Mouse (Mus musculus) midbrain, embryonic 11.5 days (tissue): ENCODE data around the gene Limk2. TPM values are rescaled to one million over a fixed set of nuclear protein-coding genes. Genes with fewer than 3 reads are reported as not detected.
A peak's percentile ranks its signal among the peaks of the same experiment; 100 is the strongest.

ENCODE experiments used
- ATAC-seq: fragments of 200-750 bp; cut with Nextera tagmentation; 2 replicates; pipeline ENCODE4 v1.8.0; 2017; ENCODE audit warnings: moderate TSS enrichment, moderate library complexity; ENCODE audit not compliant: low FRiP score
- DNase-seq: peaks from one replicate; pipeline ENCODE4 v3.0.0; 2015; ENCODE audit warnings: low spot score; ENCODE audit errors: missing footprints
- H3K27ac ChIP-seq: fragments of 300-500 bp; sonication (generic); 2 replicates; pipeline ENCODE4 v1.5.1; 2014; ENCODE audit warnings: low read depth, low read length
- H3K27me3 ChIP-seq: fragments of 300-500 bp; sonication (generic); 2 replicates; pipeline ENCODE4 v1.6.1; 2014; ENCODE audit warnings: mild to moderate bottlenecking, low read length, moderate library complexity, mixed read lengths; ENCODE audit not compliant: control insufficient read depth, insufficient read depth
- H3K36me3 ChIP-seq: fragments of 300-500 bp; sonication (generic); 2 replicates; pipeline ENCODE4 v1.6.1; 2014; ENCODE audit warnings: mild to moderate bottlenecking, low read length, moderate library complexity, mixed read lengths; ENCODE audit not compliant: control insufficient read depth, insufficient read depth
- H3K4me1 ChIP-seq: fragments of 300-500 bp; sonication (generic); 2 replicates; pipeline ENCODE4 v1.6.1; 2014; ENCODE audit warnings: low read length; ENCODE audit not compliant: control insufficient read depth, insufficient read depth
- H3K4me2 ChIP-seq: fragments of 300-500 bp; sonication (generic); 2 replicates; pipeline ENCODE4 v1.6.1; 2014; ENCODE audit warnings: mild to moderate bottlenecking, moderate library complexity
- H3K4me3 ChIP-seq: fragments of 300-500 bp; sonication (generic); 2 replicates; pipeline ENCODE4 v1.5.1; 2014; ENCODE audit warnings: low read depth, low read length
- H3K9ac ChIP-seq: fragments of 300-500 bp; sonication (generic); 2 replicates; pipeline ENCODE4 v1.6.1; 2014; ENCODE audit warnings: low read length
- H3K9me3 ChIP-seq: fragments of 300-500 bp; sonication (generic); 2 replicates; pipeline ENCODE4 v1.6.1; 2016; ENCODE audit warnings: low read length; ENCODE audit not compliant: control insufficient read depth
- WGBS: fragments of 180-500 bp; shearing (Covaris S2); extraction: QIAGEN DNeasy Blood & Tissue Kit; methylation state at CpG from one replicate; pipeline ENCODE4 v1.1.7; 2014; 5-methylcytosine and 5-hydroxymethylcytosine counted together
- polyA plus RNA-seq: library from polyadenylated mRNA; unstranded; fragments of >200 nt; fragmentation: Nextera tagmentation; extraction: Ambion mirVana; gene quantifications from 2 replicates; pipeline ENCODE4 v1.2.1, GENCODE M21; 2014

Limk2 gene
- polyA plus RNA-seq, 1 experiment from 2014 or later, result 63.4 TPM

GRCm38 (mm10) chr11:3422242-3422641, 13.3 kb upstream of the Limk2 start:
- WGBS, result 85% methylated on average over 4 of the region's 4 CpGs
- Histone ChIP-seq H3K4me3 (no peak overlapping the region), H3K36me3 (peaks cover 5% of the 10 kb centered on the region; the same call in 1 of the 2 replicates), H3K27me3 (no peaks in the 10 kb centered on the region), H3K27ac (no peak overlapping the region), H3K9ac (no peak overlapping the region), H3K9me3 (no peaks in the 10 kb centered on the region; the same call in 1 of the 2 replicates), H3K4me1 (no peaks in the 10 kb centered on the region), H3K4me2 (no peak overlapping the region)
- no peak for DNase-seq
- ATAC-seq, result no peak

- Histone ChIP-seq H3K4me2 (no peak overlapping the region), H3K27ac (no peak overlapping the region), H3K9ac (no peak overlapping the region), H3K9me3 (no peaks in the 10 kb centered on the region; the same call in 1 of the 2 replicates), H3K36me3 (peaks cover 4% of the 10 kb centered on the region; the same call in 1 of the 2 replicates), H3K27me3 (no peaks in the 10 kb centered on the region), H3K4me1 (no peaks in the 10 kb centered on the region), H3K4me3 (no peak overlapping the region)
- DNase-seq (no peak), ATAC-seq (no peak)
- WGBS, result 86% methylated on average over 4 of the region's 4 CpGs
Observed at GRCm38 (mm10) chr11:3418741-3419140, 9.8 kb upstream of the Limk2 start.

GRCm38 (mm10) chr11:3417795-3418194, 8.8 kb upstream of the Limk2 start:
- H3K27ac ChIP-seq, result no peak overlapping the region
- peaks cover 4% of the 10 kb centered on the region; the same call in 1 of the 2 replicates for H3K36me3 ChIP-seq
- H3K4me2 ChIP-seq, result no peak overlapping the region
- no peak overlapping the region for H3K9ac ChIP-seq
- no peak overlapping the region for H3K4me3 ChIP-seq
- WGBS, result 82% methylated on average over 6 of the region's 6 CpGs
- no peaks in the 10 kb centered on the region for H3K9me3 ChIP-seq
- no peaks in the 10 kb centered on the region for H3K4me1 ChIP-seq
- ATAC-seq (no peak), DNase-seq (no peak)
- no peaks in the 10 kb centered on the region for H3K27me3 ChIP-seq

- DNase-seq (no peak), ATAC-seq (no peak)
- H3K4me1 ChIP-seq, result no peaks in the 10 kb centered on the region
- peaks cover 4% of the 10 kb centered on the region; the same call in 1 of the 2 replicates for H3K36me3 ChIP-seq
- no peaks in the 10 kb centered on the region for H3K9me3 ChIP-seq
- no peak overlapping the region for H3K27ac ChIP-seq
- no peaks in the 10 kb centered on the region for H3K27me3 ChIP-seq
- no peak overlapping the region for H3K4me3 ChIP-seq
- 94% methylated on average over 3 of the region's 3 CpGs for WGBS
- no peak overlapping the region for H3K4me2 ChIP-seq
- no peak overlapping the region for H3K9ac ChIP-seq
Observed at GRCm38 (mm10) chr11:3416399-3416798, 7.4 kb upstream of the Limk2 start.

GRCm38 (mm10) chr11:3412111-3412510, 3.1 kb upstream of the Limk2 start:
- ATAC-seq (no peak), DNase-seq (no peak)
- no peak overlapping the region for H3K4me3 ChIP-seq
- 85% methylated on average over 3 of the region's 3 CpGs for WGBS
- no peak overlapping the region for H3K4me2 ChIP-seq
- no peak overlapping the region for H3K27ac ChIP-seq
- no peak overlapping the region for H3K9ac ChIP-seq
- peaks cover 3% of the 10 kb centered on the region; the same call in 1 of the 2 replicates for H3K4me1 ChIP-seq
- H3K9me3 ChIP-seq, result no peaks in the 10 kb centered on the region
- no peaks in the 10 kb centered on the region for H3K27me3 ChIP-seq
- peaks cover 3% of the 10 kb centered on the region; the same call in 1 of the 2 replicates for H3K36me3 ChIP-seq

- peaks cover 3% of the 10 kb centered on the region; the same call in 1 of the 2 replicates for H3K4me1 ChIP-seq
- H3K36me3 ChIP-seq, result no peaks in the 10 kb centered on the region
- peak overlapping the region; percentile 77 for H3K4me3 ChIP-seq
- ATAC-seq (no peak), DNase-seq (peak; percentile 94)
- WGBS, result 8% methylated on average over 34 of the region's 34 CpGs
- no peaks in the 10 kb centered on the region for H3K9me3 ChIP-seq
- H3K27ac ChIP-seq, result no peak overlapping the region
- peak overlapping the region; percentile 84 for H3K4me2 ChIP-seq
- H3K27me3 ChIP-seq, result no peaks in the 10 kb centered on the region
- peak overlapping the region; percentile 83 for H3K9ac ChIP-seq
Observed at GRCm38 (mm10) chr11:3408131-3408996, 625 bp downstream of the Limk2 start.

- 88% methylated on average over 7 of the region's 7 CpGs for WGBS
- ATAC-seq (no peak), DNase-seq (no peak)
Observed at GRCm38 (mm10) chr11:3404287-3405047, 4.5 kb downstream of the Limk2 start.

GRCm38 (mm10) chr11:3403024-3403423, 6.0 kb downstream of the Limk2 start:
- 83% methylated on average over 3 of the region's 3 CpGs for WGBS
- H3K27ac ChIP-seq, result no peak overlapping the region
- H3K4me1 ChIP-seq, result no peaks in the 10 kb centered on the region; the same call in 1 of the 2 replicates
- H3K36me3 ChIP-seq, result no peaks in the 10 kb centered on the region
- no peak overlapping the region for H3K4me2 ChIP-seq
- H3K4me3 ChIP-seq, result no peak overlapping the region
- H3K27me3 ChIP-seq, result no peaks in the 10 kb centered on the region
- no peak overlapping the region for H3K9ac ChIP-seq
- ATAC-seq, result no peak
- DNase-seq, result no peak
- H3K9me3 ChIP-seq, result no peaks in the 10 kb centered on the region

More at GRCm38 (mm10) chr11:3404287-3405047, 4.5 kb downstream of the Limk2 start:
- H3K9ac ChIP-seq, result no peak overlapping the region
- no peak overlapping the region for H3K4me3 ChIP-seq
- no peak overlapping the region for H3K4me2 ChIP-seq
- H3K27me3 ChIP-seq, result no peaks in the 10 kb centered on the region
- no peaks in the 10 kb centered on the region for H3K9me3 ChIP-seq
- no peaks in the 10 kb centered on the region for H3K36me3 ChIP-seq
- H3K4me1 ChIP-seq, result peaks cover 3% of the 10 kb centered on the region; the same call in 1 of the 2 replicates
- no peak overlapping the region for H3K27ac ChIP-seq

GRCm38 (mm10) chr11:3398318-3398717, 10.7 kb downstream of the Limk2 start:
- H3K36me3 ChIP-seq, result no peaks in the 10 kb centered on the region
- no peaks in the 10 kb centered on the region for H3K9me3 ChIP-seq
- peaks cover 7% of the 10 kb centered on the region; the same call in 1 of the 2 replicates for H3K4me1 ChIP-seq
- no peak for DNase-seq
- 90% methylated on average over 1 of the region's 1 CpGs for WGBS
- no peaks in the 10 kb centered on the region for H3K27me3 ChIP-seq
- H3K4me3 ChIP-seq, result no peak overlapping the region
- no peak overlapping the region for H3K27ac ChIP-seq
- no peak overlapping the region for H3K4me2 ChIP-seq
- H3K9ac ChIP-seq, result no peak overlapping the region
- ATAC-seq, result no peak
